Mouse (Mus musculus) thymus, postnatal 4 days (tissue): ENCODE results near the gene Armc2.
"Not testable (repeated sequence)": the region's sequence is repeated elsewhere in the genome, so short reads cannot be mapped to it uniquely, and the experiment has no call there.

Source experiments
- DNase-seq: peaks from one replicate; pipeline ENCODE4 v3.0.0; 2021

Armc2 gene

GRCm38 (mm10) chr10:41962725-41963124 lies 55.5 kb downstream of the Armc2 start:
- DNase-seq, result no peak

DNA sequence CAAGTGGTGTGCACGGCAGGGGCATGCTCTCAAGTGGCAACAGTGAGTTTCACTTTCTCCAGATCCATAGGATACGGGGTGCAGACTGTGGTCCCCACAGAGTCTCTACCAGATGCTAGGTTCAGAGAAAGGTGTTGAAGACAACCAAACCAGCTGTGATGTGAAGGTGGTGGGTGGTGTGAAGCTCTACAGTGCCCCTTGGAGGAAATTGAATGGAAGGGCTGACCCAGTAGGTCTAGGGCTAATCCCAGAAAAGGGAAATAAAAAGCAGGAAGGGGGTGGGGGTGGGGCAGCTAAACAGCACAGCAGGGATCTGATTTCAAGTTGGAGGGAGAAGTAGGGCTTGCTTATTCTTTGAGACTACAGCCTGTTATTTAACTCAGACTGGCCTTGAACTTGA lies 58.4 kb downstream of the Armc2 start:
- peak; percentile 37 for DNase-seq

DNA sequence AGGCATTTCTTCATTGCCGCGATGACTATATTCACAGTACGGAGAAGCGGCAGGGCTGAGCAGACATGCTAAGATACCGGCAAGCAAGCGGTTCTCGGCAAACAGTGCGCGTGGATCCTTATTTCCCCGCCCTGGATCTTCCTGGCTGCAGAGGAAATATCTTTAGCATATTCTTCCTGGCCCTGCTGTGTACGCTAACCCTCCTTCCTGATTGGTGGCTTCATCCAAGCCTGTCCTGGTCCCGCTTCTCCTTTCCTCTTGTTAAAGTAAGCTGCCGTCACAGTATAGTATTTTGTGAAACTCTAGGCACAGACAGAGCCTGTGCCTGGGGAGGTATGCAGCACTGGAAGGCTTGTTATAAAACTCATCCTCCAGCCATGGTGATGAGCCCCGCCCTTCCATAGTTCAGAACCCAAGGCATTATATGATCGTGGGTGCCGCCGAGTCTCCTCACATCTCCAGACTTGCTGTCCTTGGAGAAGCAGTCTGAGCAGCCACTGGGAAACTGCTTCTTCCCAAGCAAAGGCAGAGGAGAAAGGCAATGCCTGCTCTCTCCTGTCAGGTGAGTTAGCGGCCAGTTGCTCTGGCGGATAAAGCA lies 59.5 kb downstream of the Armc2 start:
- DNase-seq, result no peak

DNA sequence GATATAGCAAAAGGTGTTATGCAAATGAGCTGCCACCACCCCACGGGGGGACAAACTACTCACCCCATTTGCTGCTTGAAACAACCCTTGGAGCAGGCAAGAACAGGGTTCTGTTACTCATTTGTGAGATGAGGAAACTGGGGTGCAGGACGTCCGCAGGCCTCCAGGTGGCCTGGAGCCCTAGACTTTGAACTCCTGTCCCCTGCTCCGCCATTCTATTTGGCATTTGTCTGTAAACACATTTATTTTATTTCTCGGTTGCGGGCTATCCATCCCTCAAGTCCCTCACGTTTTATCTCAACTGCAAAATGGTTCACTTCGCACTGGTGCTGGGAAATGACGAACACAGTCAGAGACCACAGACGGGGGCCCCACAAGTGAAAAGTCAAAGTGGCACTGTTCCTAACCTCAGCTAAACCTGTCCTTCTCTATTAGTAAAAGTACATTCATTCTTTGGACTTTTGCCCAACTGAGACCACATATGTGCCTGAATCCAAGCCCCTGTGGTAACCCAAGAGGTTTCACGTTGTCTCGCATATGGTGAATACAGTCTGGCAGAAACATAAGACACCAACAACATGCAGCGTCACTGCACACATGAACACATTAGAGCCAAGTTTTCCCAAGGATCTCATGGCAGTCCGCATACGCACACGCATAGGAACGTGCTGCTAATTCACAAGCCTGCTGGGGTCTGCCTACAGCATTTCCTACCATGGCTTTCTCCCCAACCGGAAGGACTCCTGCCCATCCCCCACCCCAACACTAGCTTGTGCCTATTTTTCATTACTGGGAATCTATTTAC lies 60.6 kb downstream of the Armc2 start:
- peak; percentile 52 for DNase-seq

- DNase-seq, result no peak
These were observed 64.7 kb downstream of the Armc2 start for GRCm38 (mm10) chr10:41953528-41953864.

DNA sequence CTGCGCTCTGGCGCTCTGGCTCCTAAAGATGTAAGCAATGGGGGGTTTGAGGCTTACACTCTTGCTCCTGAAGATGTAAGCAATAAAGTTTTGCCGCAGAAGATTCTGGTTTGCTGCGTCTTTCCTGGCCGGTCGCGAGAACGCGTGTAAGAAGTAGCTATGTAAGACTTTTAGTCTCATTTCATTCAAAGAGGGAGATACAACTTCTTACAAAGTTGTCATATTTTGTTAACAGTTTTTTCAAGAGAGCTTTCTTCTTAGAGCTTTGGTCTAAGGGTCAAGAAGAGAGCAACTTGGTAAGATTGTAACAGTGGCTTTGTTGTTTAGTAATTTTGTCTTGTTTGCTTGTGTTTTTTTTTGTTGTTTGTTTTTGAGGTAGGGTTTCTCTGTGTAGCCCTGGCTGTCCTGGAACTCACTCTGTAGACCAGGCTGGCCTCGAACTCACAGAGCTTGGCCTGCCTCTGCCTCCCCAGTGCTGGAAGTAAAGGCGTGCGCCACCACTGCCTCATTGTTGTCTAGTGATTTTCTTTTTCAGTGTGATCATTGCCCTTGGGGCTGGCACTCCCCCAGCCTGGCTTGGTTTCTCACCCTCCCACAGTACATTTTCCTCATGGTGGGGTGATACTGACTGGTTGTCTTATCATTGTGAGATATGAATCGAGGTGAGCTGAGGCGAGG lies 65.3 kb downstream of the Armc2 start:
- no peak for DNase-seq

DNA sequence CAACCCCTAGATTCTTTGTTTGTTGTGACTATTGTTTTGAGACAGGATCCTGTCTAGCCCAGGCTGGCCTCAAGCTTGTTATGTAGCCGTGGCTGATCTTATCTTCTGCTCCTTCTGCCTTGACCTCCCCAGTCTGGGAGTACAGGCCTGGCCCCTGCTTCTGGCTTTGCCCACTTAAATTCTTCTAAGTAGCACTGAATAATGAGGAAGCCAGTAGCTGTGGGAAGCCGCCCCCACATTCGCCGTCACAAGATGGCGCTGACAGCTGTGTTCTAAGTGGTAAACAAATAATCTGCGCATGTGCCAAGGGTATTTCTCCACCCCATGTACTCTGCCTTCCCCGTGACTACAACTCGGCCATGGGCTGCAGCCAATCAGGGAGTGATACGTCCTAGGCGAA lies 65.9 kb downstream of the Armc2 start:
- not testable (repeated sequence) for DNase-seq

DNA sequence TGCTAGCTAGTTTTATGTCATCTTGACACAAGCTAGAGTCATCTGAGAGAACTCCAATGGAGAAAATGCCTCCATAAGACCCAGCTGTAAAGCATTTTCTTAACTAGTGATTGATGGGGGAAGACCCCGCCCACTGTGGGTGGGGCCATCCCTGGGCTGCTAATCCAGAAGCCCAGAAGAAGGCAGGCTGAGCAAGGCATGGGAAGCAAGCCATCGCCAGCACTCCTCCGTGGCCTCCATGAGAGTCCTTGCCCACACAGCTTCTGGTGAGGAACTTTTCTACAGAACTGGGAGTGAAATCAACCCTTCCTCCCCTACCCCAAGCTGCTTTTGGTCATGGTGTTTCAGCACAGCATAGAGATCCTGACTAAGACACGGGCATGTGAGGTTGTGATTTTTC lies 79.2 kb downstream of the Armc2 start:
- no peak for DNase-seq

GRCm38 (mm10) chr10:41937176-41937575 lies 81.1 kb downstream of the Armc2 start:
- peak; percentile 55 for DNase-seq

DNA sequence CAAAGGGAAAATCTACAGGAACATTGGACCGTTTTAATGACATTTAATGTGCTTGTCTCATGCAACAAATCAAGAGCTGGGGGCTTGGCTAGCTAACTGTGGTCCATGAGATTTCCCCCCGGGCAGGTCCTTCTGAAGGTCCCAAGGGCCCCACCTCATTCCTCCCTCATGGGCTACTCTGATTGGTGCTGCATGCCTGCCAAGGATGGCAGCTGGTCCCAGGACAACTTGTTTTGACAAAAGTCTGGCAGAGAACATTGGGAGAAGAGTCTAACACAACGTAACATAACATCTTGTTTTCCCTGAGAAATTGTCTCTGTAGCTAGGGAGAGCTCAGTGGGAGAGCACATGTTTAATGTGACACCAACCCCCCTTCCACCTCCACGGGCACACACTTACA lies 82.1 kb downstream of the Armc2 start:
- DNase-seq, result no peak

- no peak for DNase-seq
These were observed 82.8 kb downstream of the Armc2 start for GRCm38 (mm10) chr10:41935476-41935829.

GRCm38 (mm10) chr10:41934633-41935475 lies 83.4 kb downstream of the Armc2 start:
- no peak for DNase-seq

GRCm38 (mm10) chr10:41933536-41933935 lies 84.7 kb downstream of the Armc2 start:
- DNase-seq, result peak; percentile 87

DNA sequence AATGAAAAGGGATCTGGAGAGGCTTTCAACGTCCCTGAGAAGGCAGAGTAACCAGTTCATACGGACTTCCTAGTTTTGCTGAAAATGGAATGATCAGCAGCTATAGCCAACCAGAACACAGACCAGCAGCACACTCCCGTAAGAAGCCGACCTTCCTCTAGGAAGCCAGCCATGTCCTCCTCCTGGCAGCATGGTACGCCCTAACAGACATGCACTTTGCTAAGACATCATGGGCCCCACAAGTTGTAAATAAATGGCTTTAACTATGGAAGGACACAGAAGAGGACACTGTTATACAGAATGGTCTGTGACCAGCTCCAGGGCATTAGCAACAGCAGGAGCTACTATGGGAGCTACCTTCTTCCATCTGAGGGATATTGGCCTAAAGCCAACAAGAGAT lies 85.3 kb downstream of the Armc2 start:
- no peak for DNase-seq

DNA sequence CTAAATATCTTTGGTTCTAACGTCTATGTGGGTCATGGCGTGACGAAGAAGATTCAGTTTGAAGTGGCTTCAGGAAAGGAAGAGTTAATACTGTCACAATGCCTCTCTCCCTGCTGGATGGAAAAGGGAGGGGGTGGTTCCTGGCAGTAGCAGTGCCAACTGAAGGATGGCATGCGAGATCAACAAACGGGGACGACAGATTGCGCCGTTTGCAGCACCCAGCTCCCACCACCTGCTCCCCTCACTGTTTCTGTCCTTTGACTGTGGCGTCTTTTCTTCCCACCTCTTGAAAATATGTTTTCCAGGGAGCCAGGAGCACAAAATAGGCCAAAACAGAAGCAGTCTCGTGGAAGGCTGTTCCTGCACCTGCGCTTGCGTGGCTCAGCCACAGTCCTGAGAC lies 86.3 kb downstream of the Armc2 start:
- no peak for DNase-seq

DNA sequence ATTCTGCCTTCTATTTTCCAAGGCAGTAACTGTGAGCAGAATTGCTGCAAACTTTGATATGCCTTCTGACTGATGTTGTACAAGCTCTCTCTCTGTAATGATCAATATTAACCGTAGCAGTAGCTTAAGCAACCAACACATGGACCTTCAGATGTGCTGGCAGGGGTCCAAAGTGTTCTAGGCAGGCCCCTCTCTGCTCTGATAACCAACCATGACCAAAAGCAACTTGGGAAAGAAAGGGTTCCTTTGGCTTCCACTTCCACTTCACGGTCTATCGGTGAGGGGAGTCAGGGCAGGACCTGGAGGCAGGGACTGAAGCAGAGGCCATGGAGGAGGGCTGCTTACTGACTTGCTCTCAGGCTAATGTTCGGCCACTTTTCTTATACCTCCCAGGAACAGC lies 87.3 kb downstream of the Armc2 start:
- DNase-seq, result no peak

DNA sequence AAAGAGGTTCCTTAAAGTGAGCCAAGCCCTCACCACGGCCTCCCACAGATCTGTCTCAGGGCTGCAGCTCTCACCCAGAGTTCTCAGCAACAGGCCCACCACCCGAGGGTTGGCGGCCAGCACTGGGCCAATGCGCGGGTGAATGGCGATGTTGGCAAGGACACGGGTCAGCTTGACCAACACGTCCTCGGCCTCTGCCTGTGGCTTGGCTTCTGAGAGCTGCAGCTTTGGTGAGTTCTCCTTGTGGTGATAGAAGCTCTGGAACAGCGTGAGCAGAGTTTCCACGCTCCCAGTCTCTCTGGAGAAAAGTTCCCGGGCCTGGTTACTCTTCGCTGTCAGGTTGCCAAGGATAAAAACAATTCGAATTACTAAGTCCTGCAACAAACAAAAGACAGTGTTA lies 91.5 kb downstream of the Armc2 start:
- no peak for DNase-seq

DNA sequence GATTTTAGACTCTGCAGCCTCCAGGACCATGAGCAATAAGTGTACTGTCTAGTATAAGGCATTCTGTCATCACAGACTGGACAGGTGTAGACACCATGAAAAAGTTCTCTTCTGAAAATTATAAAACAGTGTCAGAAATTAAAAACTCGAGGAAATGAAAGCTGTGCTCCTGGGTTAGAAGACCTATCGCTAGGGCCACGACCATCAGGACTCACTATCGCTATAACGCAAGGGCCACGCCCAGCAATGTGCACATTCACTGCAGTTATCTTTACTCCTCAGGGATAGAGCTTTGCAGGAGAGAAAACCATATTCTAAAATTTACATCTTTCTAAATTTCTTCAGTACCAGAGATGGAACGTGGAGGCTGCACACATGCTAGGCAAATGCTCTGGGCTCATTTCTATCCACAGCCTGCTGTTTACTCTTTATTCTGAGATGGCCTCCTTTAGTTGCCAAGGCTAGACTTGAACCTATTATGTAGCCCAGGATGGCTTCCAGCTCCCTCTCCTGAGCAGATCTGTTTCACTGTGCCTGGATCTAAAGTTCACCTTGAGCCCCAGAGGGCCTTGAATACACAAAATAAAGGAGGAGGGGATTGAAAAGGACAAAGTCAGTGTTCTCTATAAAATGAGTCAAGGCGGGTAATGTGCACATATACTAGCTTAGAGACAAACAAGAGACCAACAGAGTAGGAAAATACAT lies 105.8 kb downstream of the Armc2 start:
- DNase-seq, result no peak

- no peak for DNase-seq
These were observed 109.3 kb downstream of the Armc2 start for GRCm38 (mm10) chr10:41908899-41909298.

- DNase-seq, result no peak
These were observed 110.3 kb downstream of the Armc2 start for GRCm38 (mm10) chr10:41907950-41908349.

- DNase-seq, result no peak
These were observed 110.8 kb downstream of the Armc2 start for GRCm38 (mm10) chr10:41907473-41907872.

DNA sequence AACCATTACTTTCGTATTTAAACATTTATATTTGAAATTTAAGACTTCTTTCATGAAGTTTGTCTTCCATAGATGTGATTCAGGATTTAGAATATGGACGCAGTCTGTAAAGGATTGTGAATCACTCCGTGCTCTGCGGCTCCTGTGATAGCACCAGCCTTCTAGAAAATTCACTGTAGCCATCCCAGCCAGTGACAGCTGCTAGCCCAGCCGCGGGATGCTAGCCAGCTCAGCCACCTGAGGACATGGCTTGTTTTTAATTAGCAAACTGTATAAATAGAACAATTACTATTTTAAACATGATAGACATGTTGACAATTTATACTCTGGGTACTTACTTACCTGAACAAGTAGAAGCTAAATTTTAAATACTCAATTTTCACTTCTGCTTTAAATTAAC lies 116.4 kb downstream of the Armc2 start:
- no peak for DNase-seq

GRCm38 (mm10) chr10:41901456-41901855 lies 116.8 kb downstream of the Armc2 start:
- DNase-seq, result no peak
